Mouse (Mus musculus) heart, embryonic 11.5 days (tissue): ENCODE measurements at regions not wholly inside any gene's neighbourhood (a gene's known extent, or its start where the extent isn't known, plus 50 kb on each side); places are given as distances from the start of the nearest gene placed in this dataset.

Source experiments
- ATAC-seq: fragments of 200-750 bp; cut with Nextera tagmentation; replicated peaks from 2 replicates; pipeline ENCODE4 v1.8.0; 2017; ENCODE audit warnings: moderate library complexity; ENCODE audit not compliant: insufficient number of reproducible peaks, low FRiP score, low TSS enrichment
- H3K27ac ChIP-seq: fragments of 300-500 bp; sonication (generic); 2 replicates; pipeline ENCODE4 v1.5.1; 2014; ENCODE audit warnings: mild to moderate bottlenecking, low read depth, low read length
- H3K27me3 ChIP-seq: fragments of 300-500 bp; sonication (generic); 2 replicates; pipeline ENCODE4 v1.6.1; 2014; ENCODE audit warnings: mild to moderate bottlenecking, low read length, mixed read lengths; ENCODE audit not compliant: control insufficient read depth, insufficient read depth
- H3K36me3 ChIP-seq: fragments of 300-500 bp; sonication (generic); 2 replicates; pipeline ENCODE4 v1.6.1; 2014; ENCODE audit warnings: mild to moderate bottlenecking, low read length, moderate library complexity, mixed read lengths; ENCODE audit not compliant: control insufficient read depth, insufficient read depth
- H3K4me1 ChIP-seq: fragments of 300-500 bp; sonication (generic); 2 replicates; pipeline ENCODE4 v1.6.1; 2014; ENCODE audit warnings: low read length; ENCODE audit not compliant: control insufficient read depth, insufficient read depth
- H3K4me2 ChIP-seq: fragments of 300-500 bp; sonication (generic); 2 replicates; pipeline ENCODE4 v1.6.1; 2014; ENCODE audit warnings: mild to moderate bottlenecking, moderate library complexity
- H3K4me3 ChIP-seq: fragments of 300-500 bp; sonication (generic); 2 replicates; pipeline ENCODE4 v1.5.1; 2014; ENCODE audit warnings: low read depth, low read length
- H3K9ac ChIP-seq: fragments of 300-500 bp; sonication (generic); 2 replicates; pipeline ENCODE4 v1.6.1; 2014; ENCODE audit warnings: mild to moderate bottlenecking, low read depth, low read length, moderate library complexity
- H3K9me3 ChIP-seq: fragments of 300-500 bp; sonication (generic); replicated peaks from 2 replicates; pipeline ENCODE4 v1.6.1; 2016; ENCODE audit warnings: low read length; ENCODE audit not compliant: control insufficient read depth
- WGBS: fragments of 180-500 bp; shearing (Covaris S2); extraction: QIAGEN DNeasy Blood & Tissue Kit; methylation state at CpG from one replicate; pipeline ENCODE4 v1.1.7; 2014; ENCODE audit not compliant: insufficient replicate concordance; 5-methylcytosine and 5-hydroxymethylcytosine counted together

GRCm38 (mm10) chr5:101539818-101540217 lies 125.0 kb downstream of the Nkx6-1 start:
- no peak overlapping the region for H3K27ac ChIP-seq
- no peak overlapping the region for H3K9ac ChIP-seq
- H3K4me3 ChIP-seq, result no peak overlapping the region
- H3K27me3 ChIP-seq, result peaks cover 53% of the 10 kb centered on the region
- no peaks in the 10 kb centered on the region for H3K9me3 ChIP-seq
- no peaks in the 10 kb centered on the region for H3K36me3 ChIP-seq
- H3K4me2 ChIP-seq, result no peak overlapping the region
- ATAC-seq, result no peak
- no peaks in the 10 kb centered on the region; the same call in 1 of the 2 replicates for H3K4me1 ChIP-seq
- 56% methylated on average over 1 of the region's 1 CpGs for WGBS

- Histone ChIP-seq H3K4me1 (no peaks in the 10 kb centered on the region; the same call in 1 of the 2 replicates), H3K27me3 (peaks cover 53% of the 10 kb centered on the region), H3K4me2 (peak overlapping the region; percentile 54), H3K9me3 (no peaks in the 10 kb centered on the region), H3K27ac (no peak overlapping the region), H3K4me3 (0 out of 2 replicates have a peak overlapping the region, but pooled peaks have one; percentile 15), H3K36me3 (no peaks in the 10 kb centered on the region), H3K9ac (no peak overlapping the region)
- WGBS, result 7% methylated on average over 10 of the region's 10 CpGs
- ATAC-seq, result no peak
Observed at GRCm38 (mm10) chr5:101539254-101539549, 125.6 kb downstream of the Nkx6-1 start.

- no peak overlapping the region for H3K27ac ChIP-seq
- no peaks in the 10 kb centered on the region for H3K36me3 ChIP-seq
- no peak for ATAC-seq
- H3K4me1 ChIP-seq, result no peaks in the 10 kb centered on the region; the same call in 1 of the 2 replicates
- peak overlapping the region; percentile 33 for H3K4me3 ChIP-seq
- H3K9ac ChIP-seq, result no peak overlapping the region
- 2% methylated on average over 24 of the region's 24 CpGs for WGBS
- H3K27me3 ChIP-seq, result peaks cover 49% of the 10 kb centered on the region
- peak overlapping the region; percentile 60 for H3K4me2 ChIP-seq
- H3K9me3 ChIP-seq, result no peaks in the 10 kb centered on the region
Observed at GRCm38 (mm10) chr5:101538410-101539253, 126.2 kb downstream of the Nkx6-1 start.

- Histone ChIP-seq H3K9ac (no peak overlapping the region), H3K4me3 (peak overlapping the region; percentile 33), H3K27me3 (peaks cover 43% of the 10 kb centered on the region), H3K4me1 (no peaks in the 10 kb centered on the region; the same call in 1 of the 2 replicates), H3K36me3 (no peaks in the 10 kb centered on the region), H3K4me2 (peak overlapping the region; percentile 60), H3K9me3 (no peaks in the 10 kb centered on the region), H3K27ac (no peak overlapping the region)
- 5% methylated on average over 23 of the region's 23 CpGs for WGBS
- no peak for ATAC-seq
Observed at GRCm38 (mm10) chr5:101537518-101538380, 127.0 kb downstream of the Nkx6-1 start.

GRCm38 (mm10) chr5:101535451-101535850 lies 129.3 kb downstream of the Nkx6-1 start:
- Histone ChIP-seq H3K9ac (no peak overlapping the region), H3K27me3 (peaks cover 26% of the 10 kb centered on the region), H3K27ac (no peak overlapping the region), H3K36me3 (no peaks in the 10 kb centered on the region), H3K4me1 (no peaks in the 10 kb centered on the region; the same call in 1 of the 2 replicates), H3K9me3 (no peaks in the 10 kb centered on the region), H3K4me3 (no peak overlapping the region), H3K4me2 (no peak overlapping the region)
- no peak for ATAC-seq
- 44% methylated on average over 5 of the region's 5 CpGs for WGBS

GRCm38 (mm10) chr5:101525346-101525745 lies 139.4 kb downstream of the Nkx6-1 start:
- 77% methylated on average over 5 of the region's 5 CpGs for WGBS
- no peak overlapping the region for H3K9ac ChIP-seq
- H3K27ac ChIP-seq, result no peak overlapping the region
- H3K27me3 ChIP-seq, result 0 out of 2 replicates have a peak, but pooled peaks cover 2% of the 10 kb centered on the region
- no peak overlapping the region for H3K4me2 ChIP-seq
- no peaks in the 10 kb centered on the region for H3K4me1 ChIP-seq
- no peaks in the 10 kb centered on the region for H3K36me3 ChIP-seq
- no peaks in the 10 kb centered on the region for H3K9me3 ChIP-seq
- no peak for ATAC-seq
- no peak overlapping the region for H3K4me3 ChIP-seq

GRCm38 (mm10) chr5:101524670-101525069 lies 140.1 kb downstream of the Nkx6-1 start:
- ATAC-seq, result no peak
- no peak overlapping the region for H3K27ac ChIP-seq
- no peaks in the 10 kb centered on the region for H3K36me3 ChIP-seq
- no peak overlapping the region for H3K4me3 ChIP-seq
- no peak overlapping the region for H3K9ac ChIP-seq
- H3K9me3 ChIP-seq, result no peaks in the 10 kb centered on the region
- WGBS, result 29% methylated on average over 4 of the region's 4 CpGs
- no peak overlapping the region for H3K4me2 ChIP-seq
- H3K4me1 ChIP-seq, result no peaks in the 10 kb centered on the region
- 0 out of 2 replicates have a peak, but pooled peaks cover 2% of the 10 kb centered on the region for H3K27me3 ChIP-seq

GRCm38 (mm10) chr5:101523902-101524301 lies 140.9 kb downstream of the Nkx6-1 start:
- whole genome bisulfite sequencing, result 59% methylated on average over 7 of the region's 7 CpGs
- Histone ChIP-seq H3K4me3 (no peak overlapping the region), H3K9me3 (no peaks in the 10 kb centered on the region)

More at GRCm38 (mm10) chr5:101523902-101524301, 140.9 kb downstream of the Nkx6-1 start:
- Histone ChIP-seq H3K4me1 (no peaks in the 10 kb centered on the region), H3K4me2 (no peak overlapping the region), H3K36me3 (no peaks in the 10 kb centered on the region), H3K9ac (no peak overlapping the region), H3K27me3 (0 out of 2 replicates have a peak, but pooled peaks cover 2% of the 10 kb centered on the region), H3K27ac (no peak overlapping the region)
- ATAC-seq, result no peak
